ENCODE assay signal across 8 mouse cellular contexts in the genomic region with DNA sequence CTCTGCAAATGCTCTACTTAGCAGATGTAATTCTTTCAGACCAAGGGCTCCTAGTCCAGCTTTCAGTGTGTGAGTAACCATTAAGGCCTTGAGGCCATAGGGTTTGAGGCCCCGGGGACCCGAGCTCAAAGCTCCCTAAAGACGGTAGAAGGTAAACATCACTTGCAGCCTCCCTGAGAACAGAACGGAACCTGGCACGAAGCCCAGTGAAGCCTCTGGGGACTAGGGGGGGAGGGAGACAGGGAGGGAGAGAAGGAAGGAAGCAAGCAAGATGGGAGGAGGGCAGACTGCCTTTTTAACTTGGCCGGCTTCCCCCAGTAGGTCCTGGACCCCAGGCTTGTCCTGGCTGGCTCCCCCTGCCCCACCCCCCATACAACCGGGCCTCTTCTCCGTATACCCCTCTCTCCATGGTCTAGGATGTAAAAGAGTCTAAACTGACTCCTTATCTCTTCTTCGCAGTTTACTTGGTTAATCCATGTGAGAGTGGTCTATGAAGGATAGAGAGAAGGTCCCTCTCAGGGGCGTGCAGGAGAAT. TPM values are rescaled to one million over a fixed set of nuclear protein-coding genes. Genes with fewer than 3 reads are reported as not detected.
A peak's percentile ranks its signal among the peaks of the same experiment; 100 is the strongest.
DNase-seq lines count a peak whose midpoint lies in the region; ATAC-seq and TF ChIP-seq lines count a peak whose summit lies in the region.

No protein-coding gene starts in this region.

- H3K4me2 ChIP-seq in forebrain, embryonic 11.5 days (ENCODE audit: low read depth, low read length, severe bottlenecking), result peak overlapping the region; percentile 83
- peak overlapping the region; percentile 81 for H3K4me2 ChIP-seq in heart, embryonic 16.5 days (ENCODE audit: low read depth, low read length)

- no peak for TF ChIP-seq CTCF in lung, adult 2 months (IDR thresholded peaks at IDR 0.05; ENCODE audit: insufficient read depth, low read length)

- ATAC-seq in forebrain, embryonic 11.5 days (replicated peaks; ENCODE audit: low FRiP score), result peak; percentile 32; the same call in 1 of the 2 replicates
- peak; percentile 58 for ATAC-seq in heart, embryonic 16.5 days (replicated peaks; ENCODE audit: extremely low read depth, insufficient read depth, low FRiP score)

- H3K27ac ChIP-seq in forebrain, embryonic 11.5 days (ENCODE audit: low read depth, low read length), result peak overlapping the region; percentile 72
- peak overlapping the region; percentile 84 for H3K27ac ChIP-seq in heart, embryonic 16.5 days (ENCODE audit: low read length)

- peak overlapping the region; percentile 54 for H3K4me3 ChIP-seq in forebrain, embryonic 11.5 days (ENCODE audit: low read depth, low read length)
- peak overlapping the region; percentile 73 for H3K4me3 ChIP-seq in heart, embryonic 16.5 days (ENCODE audit: low read length)
- peak overlapping the region; percentile 96 for H3K4me3 ChIP-seq in lung, adult 2 months (replicated peaks; ENCODE audit: extremely low read depth, low read depth, low read length)

- no peaks in the 10 kb centered on the region for H3K27me3 ChIP-seq in forebrain, embryonic 11.5 days (ENCODE audit: control insufficient read depth, insufficient read depth, low read length)
- H3K27me3 ChIP-seq in heart, embryonic 16.5 days (ENCODE audit: control insufficient read depth, insufficient read depth, low read length), result no peaks in the 10 kb centered on the region

- H3K4me1 ChIP-seq in forebrain, embryonic 11.5 days (replicated peaks; ENCODE audit: control insufficient read depth, insufficient read depth, low read length), result peaks cover 8% of the 10 kb centered on the region; the same call in 1 of the 2 replicates
- peaks cover 7% of the 10 kb centered on the region for H3K4me1 ChIP-seq in heart, embryonic 16.5 days (ENCODE audit: control insufficient read depth, insufficient read depth, low read length)
- 0 out of 2 replicates have a peak, but pooled peaks cover 3% of the 10 kb centered on the region for H3K4me1 ChIP-seq in lung, adult 2 months (ENCODE audit: control insufficient read depth, insufficient read depth, low read length)

- no peaks in the 10 kb centered on the region for H3K9me3 ChIP-seq in forebrain, embryonic 11.5 days (ENCODE audit: control insufficient read depth, low read length)
- no peaks in the 10 kb centered on the region for H3K9me3 ChIP-seq in heart, embryonic 16.5 days (replicated peaks; ENCODE audit: control insufficient read depth, low read length)

- WGBS in forebrain, embryonic 11.5 days, result 9% methylated on average over 10 of the region's 10 CpGs
- 4% methylated on average over 10 of the region's 10 CpGs for WGBS in heart, embryonic 16.5 days
- 3% methylated on average over 10 of the region's 10 CpGs for WGBS in lung, adult 2 months

- peak overlapping the region; percentile 77 for H3K9ac ChIP-seq in forebrain, embryonic 11.5 days (ENCODE audit: low read length)
- H3K9ac ChIP-seq in heart, embryonic 16.5 days (ENCODE audit: low read length), result peak overlapping the region; percentile 78

- H3K36me3 ChIP-seq in forebrain, embryonic 11.5 days (ENCODE audit: control insufficient read depth, insufficient read depth, low read length), result no peaks in the 10 kb centered on the region
- H3K36me3 ChIP-seq in heart, embryonic 16.5 days (ENCODE audit: control insufficient read depth, insufficient read depth), result peaks cover 12% of the 10 kb centered on the region; the same call in 1 of the 2 replicates

- peak; percentile 20 to 53 for DNase-seq in CD8-positive naive resting alpha-beta T cell, adult 2 months (ENCODE audit: low read depth in 2 of 2, low spot score in 2 of 2)
- DNase-seq in brain, adult 2 months (ENCODE audit: low read depth, low spot score), result peak; percentile 93
- peak; percentile 79 for DNase-seq in forebrain, embryonic 11.5 days (ENCODE audit: low spot score)
- peak; percentile 77 to 87 for DNase-seq in kidney, postnatal 36 days
- DNase-seq in lung, adult 2 months, result peak; percentile 72
- peak; percentile 77 for DNase-seq in ovary, adult 18-20 months (ENCODE audit: low spot score)
- peak; percentile 45 for DNase-seq in thymus, postnatal 25 days

- no peak for TF ChIP-seq POLR2A in lung, adult 2 months (IDR thresholded peaks at IDR 0.05; ENCODE audit: borderline replicate concordance, extremely low read depth, low read depth, low read length)

RNA-seq across cellular contexts. Expression of gene Pck2, which starts 0.8 kb away (rescaled TPM):
- 16.2 and 17.8 TPM in 2 replicates for polyA plus RNA-seq in forebrain, embryonic 11.5 days (2014; fragmentation: Nextera tagmentation; extraction: Ambion mirVana)
- 36.8 and 42.8 TPM in 2 replicates for polyA plus RNA-seq in heart, embryonic 16.5 days (2015; fragmentation: Nextera tagmentation; extraction: Ambion mirVana)
- polyA plus RNA-seq in lung, adult 2 months (2012; rRNA removed), result 31.6 and 34.1 TPM in 2 replicates

RNA-seq across cellular contexts. Expression of gene Nrl, which starts 16.1 kb away (rescaled TPM):
- polyA plus RNA-seq in forebrain, embryonic 11.5 days (2014; fragmentation: Nextera tagmentation; extraction: Ambion mirVana), result not detected in 2 replicates
- polyA plus RNA-seq in heart, embryonic 16.5 days (2015; fragmentation: Nextera tagmentation; extraction: Ambion mirVana), result 0.05 TPM in 1 of 2 replicates, not detected in the other
- not detected in 2 replicates for polyA plus RNA-seq in lung, adult 2 months (2012; rRNA removed)

RNA-seq across cellular contexts. Expression of gene Dcaf11, which starts 19.0 kb away (rescaled TPM):
- 74.2 and 74.6 TPM in 2 replicates for polyA plus RNA-seq in forebrain, embryonic 11.5 days (2014; fragmentation: Nextera tagmentation; extraction: Ambion mirVana)
- polyA plus RNA-seq in heart, embryonic 16.5 days (2015; fragmentation: Nextera tagmentation; extraction: Ambion mirVana), result 75.1 and 75.5 TPM in 2 replicates
- 96.0 and 124 TPM in 2 replicates for polyA plus RNA-seq in lung, adult 2 months (2012; rRNA removed)

RNA-seq across cellular contexts. Expression of gene A730061H03Rik, which starts 19.4 kb away (rescaled TPM):
- 0.71 TPM in 1 of 2 replicates, not detected in the other for polyA plus RNA-seq in forebrain, embryonic 11.5 days (2014; fragmentation: Nextera tagmentation; extraction: Ambion mirVana)
- polyA plus RNA-seq in heart, embryonic 16.5 days (2015; fragmentation: Nextera tagmentation; extraction: Ambion mirVana), result 1.2 and 1.5 TPM in 2 replicates
- polyA plus RNA-seq in lung, adult 2 months (2012; rRNA removed), result 0.60 and 1.8 TPM in 2 replicates

RNA-seq across cellular contexts. Expression of gene Cpne6, which starts 30.6 kb away (rescaled TPM):
- 0.21 and 0.28 TPM in 2 replicates for polyA plus RNA-seq in forebrain, embryonic 11.5 days (2014; fragmentation: Nextera tagmentation; extraction: Ambion mirVana)
- 0.21 and 0.24 TPM in 2 replicates for polyA plus RNA-seq in heart, embryonic 16.5 days (2015; fragmentation: Nextera tagmentation; extraction: Ambion mirVana)
- 0.05 and 0.07 TPM in 2 replicates for polyA plus RNA-seq in lung, adult 2 months (2012; rRNA removed)

Comparison
In these comparisons a context has a peak if more than half of its experiments do, and no peak if none do; other contexts are left out.
1. Peak in every context shown above with its lines: DNase-seq, ATAC-seq, H3K4me3 ChIP-seq and H3K27ac ChIP-seq.
2. DNase-seq: peak in every context shown above with its lines; median percentile 93 in brain, adult 2 months; 82 in kidney, postnatal 36 days; 79 in forebrain, embryonic 11.5 days; 77 in ovary, adult 18-20 months; 72 in lung, adult 2 months; 45 in thymus, postnatal 25 days; 36 in CD8-positive naive resting alpha-beta T cell, adult 2 months.